Mouse (Mus musculus): ENCODE measurements around the gene Abcb11.

- TF ChIP-seq CTCF (IDR thresholded peaks at IDR 0.05) (no peak), EP300 (IDR thresholded peaks at IDR 0.05) (no peak)
These were observed 13.8 kb downstream of the Abcb11 start for GRCm38 (mm10) chr2:69328509-69329163.

All from lung, postnatal 0 days (tissue).